Mouse (Mus musculus) heart, embryonic 14.5 days (tissue): ENCODE measurements around the gene Lyrm9. TPM values are rescaled to one million over a fixed set of nuclear protein-coding genes. Genes with fewer than 3 reads are reported as not detected.

ENCODE experiments used
- ATAC-seq: fragments of 200-750 bp; cut with Nextera tagmentation; 2 replicates; pipeline ENCODE4 v1.8.0; 2017; ENCODE audit warnings: low read depth, moderate TSS enrichment; ENCODE audit not compliant: insufficient number of reproducible peaks, insufficient read depth, low FRiP score
- H3K27ac ChIP-seq, 2 experiments: fragments of 200-500 bp in 1 of 2; fragments of 300-500 bp in 1 of 2; sonication (generic) in 1 of 2; replicated peaks in 1 of 2; 2 replicates each; pipeline ENCODE4 v1.5.1; 2012 to 2014; ENCODE audit warnings: low read depth in 2 of 2, low read length in 2 of 2, control low read depth in 1 of 2, mild to moderate bottlenecking in 1 of 2, mixed read lengths in 1 of 2; ENCODE audit not compliant: control insufficient read depth in 1 of 2, insufficient read depth in 1 of 2
- H3K27me3 ChIP-seq: fragments of 300-500 bp; sonication (generic); 2 replicates; pipeline ENCODE4 v1.6.1; 2014; ENCODE audit warnings: mild to moderate bottlenecking, low read length, control low read depth; ENCODE audit not compliant: control insufficient read depth, insufficient read depth
- H3K36me3 ChIP-seq: fragments of 300-500 bp; sonication (generic); 2 replicates; pipeline ENCODE4 v1.6.1; 2014; ENCODE audit warnings: mild to moderate bottlenecking, control low read depth, low read length, mixed read lengths; ENCODE audit not compliant: control insufficient read depth, insufficient read depth
- H3K4me1 ChIP-seq, 2 experiments: fragments of 200-500 bp in 1 of 2; fragments of 300-500 bp in 1 of 2; sonication (generic) in 1 of 2; 2 replicates each; pipeline ENCODE4 v1.6.1; 2012 to 2014; ENCODE audit warnings: low read length in 2 of 2, control low read depth in 1 of 2, mixed read lengths in 1 of 2; ENCODE audit not compliant: control insufficient read depth in 2 of 2, insufficient read depth in 2 of 2
- H3K4me2 ChIP-seq: fragments of 300-500 bp; sonication (generic); 2 replicates; pipeline ENCODE4 v1.6.1; 2014; ENCODE audit warnings: mild to moderate bottlenecking, low read length
- H3K4me3 ChIP-seq, 2 experiments: fragments of 200-500 bp in 1 of 2; fragments of 300-500 bp in 1 of 2; sonication (generic) in 1 of 2; 2 replicates each; pipeline ENCODE4 v1.5.1; 2012 to 2014; ENCODE audit warnings: low read length in 2 of 2, mild to moderate bottlenecking in 2 of 2, control low read depth in 1 of 2, low read depth in 1 of 2, moderate library complexity in 1 of 2; ENCODE audit not compliant: control insufficient read depth in 1 of 2, insufficient read depth in 1 of 2
- H3K9ac ChIP-seq: fragments of 300-500 bp; sonication (generic); 2 replicates; pipeline ENCODE4 v1.6.1; 2014; ENCODE audit warnings: mild to moderate bottlenecking, low read length
- H3K9me3 ChIP-seq: fragments of 300-500 bp; sonication (generic); 2 replicates; pipeline ENCODE4 v1.6.1; 2016; ENCODE audit warnings: low read length, control low read depth; ENCODE audit not compliant: control insufficient read depth
- WGBS: fragments of 180-500 bp; shearing (Covaris S2); extraction: QIAGEN DNeasy Blood & Tissue Kit; methylation state at CpG from one replicate; pipeline ENCODE4 v1.1.7; 2014; 5-methylcytosine and 5-hydroxymethylcytosine counted together
- polyA plus RNA-seq: library from polyadenylated mRNA; unstranded; fragments of >200 nt; fragmentation: Nextera tagmentation; extraction: Ambion mirVana; gene quantifications from 2 replicates; pipeline ENCODE4 v1.2.1, GENCODE M21; 2014

Lyrm9 gene
- polyA plus RNA-seq, 1 experiment from 2014 or later, result 41.2 TPM

GRCm38 (mm10) chr11:78840141-78840540, 13.8 kb downstream of the Lyrm9 start:
- H3K4me2 ChIP-seq, result no peak overlapping the region
- H3K4me3 ChIP-seq, result no peak overlapping the region
- H3K4me1 ChIP-seq, result peaks cover 0 to 7% of the 10 kb centered on the region in 2 experiments; a peak in 1 of 4 replicates
- 77% methylated on average over 5 of the region's 5 CpGs for WGBS
- no peak overlapping the region for H3K9ac ChIP-seq
- ATAC-seq, result no peak
- 0 out of 2 replicates have a peak, but pooled peaks cover 4% of the 10 kb centered on the region for H3K9me3 ChIP-seq
- H3K27me3 ChIP-seq, result no peaks in the 10 kb centered on the region
- peaks cover 8% of the 10 kb centered on the region; the same call in 1 of the 2 replicates for H3K36me3 ChIP-seq
- H3K27ac ChIP-seq, result no peak overlapping the region

GRCm38 (mm10) chr11:78841987-78842386, 15.6 kb downstream of the Lyrm9 start:
- no peaks in the 10 kb centered on the region for H3K4me1 ChIP-seq
- H3K36me3 ChIP-seq, result peaks cover 8% of the 10 kb centered on the region; the same call in 1 of the 2 replicates
- no peak overlapping the region for H3K4me3 ChIP-seq
- ATAC-seq, result no peak
- no peak overlapping the region for H3K4me2 ChIP-seq
- no peak overlapping the region for H3K27ac ChIP-seq
- no peaks in the 10 kb centered on the region for H3K27me3 ChIP-seq
- WGBS, result 89% methylated on average over 8 of the region's 8 CpGs
- H3K9ac ChIP-seq, result no peak overlapping the region
- H3K9me3 ChIP-seq, result 0 out of 2 replicates have a peak, but pooled peaks cover 4% of the 10 kb centered on the region

- no peak for ATAC-seq
- no peaks in the 10 kb centered on the region for H3K36me3 ChIP-seq
- 92% methylated on average over 4 of the region's 4 CpGs for WGBS
- H3K4me2 ChIP-seq, result no peak overlapping the region
- no peaks in the 10 kb centered on the region; a peak in 1 of 4 replicates for H3K4me1 ChIP-seq
- H3K9ac ChIP-seq, result no peak overlapping the region
- H3K27ac ChIP-seq, result no peak overlapping the region
- H3K4me3 ChIP-seq, result no peak overlapping the region
- H3K27me3 ChIP-seq, result no peaks in the 10 kb centered on the region
- H3K9me3 ChIP-seq, result no peaks in the 10 kb centered on the region
Observed at GRCm38 (mm10) chr11:78846620-78847019, 20.2 kb downstream of the Lyrm9 start.

GRCm38 (mm10) chr11:78847884-78848848, 21.8 kb downstream of the Lyrm9 start:
- ATAC-seq, result no peak
- Histone ChIP-seq H3K36me3 (no peaks in the 10 kb centered on the region), H3K4me2 (no peak overlapping the region), H3K4me1 (no peaks in the 10 kb centered on the region; a peak in 1 of 4 replicates), H3K27me3 (no peaks in the 10 kb centered on the region), H3K4me3 (no peak overlapping the region), H3K9ac (no peak overlapping the region), H3K9me3 (no peaks in the 10 kb centered on the region), H3K27ac (no peak overlapping the region)
- 57% methylated on average over 7 of the region's 7 CpGs for WGBS

- Histone ChIP-seq H3K4me2 (no peak overlapping the region), H3K36me3 (no peaks in the 10 kb centered on the region), H3K27me3 (no peaks in the 10 kb centered on the region), H3K4me3 (no peak overlapping the region), H3K27ac (no peak overlapping the region), H3K9me3 (no peaks in the 10 kb centered on the region), H3K4me1 (no peaks in the 10 kb centered on the region; a peak in 1 of 4 replicates), H3K9ac (no peak overlapping the region)
- 89% methylated on average over 3 of the region's 3 CpGs for WGBS
- no peak for ATAC-seq
Observed at GRCm38 (mm10) chr11:78849859-78850258, 23.5 kb downstream of the Lyrm9 start.

- no peak overlapping the region for H3K27ac ChIP-seq
- no peak for ATAC-seq
- no peak overlapping the region for H3K4me3 ChIP-seq
- H3K9me3 ChIP-seq, result no peaks in the 10 kb centered on the region
- H3K27me3 ChIP-seq, result no peaks in the 10 kb centered on the region
- no peaks in the 10 kb centered on the region for H3K36me3 ChIP-seq
- H3K4me1 ChIP-seq, result no peaks in the 10 kb centered on the region; a peak in 1 of 4 replicates
- 47% methylated on average over 9 of the region's 9 CpGs for WGBS
- H3K4me2 ChIP-seq, result no peak overlapping the region
- no peak overlapping the region for H3K9ac ChIP-seq
Observed at GRCm38 (mm10) chr11:78851216-78851870, 25.0 kb downstream of the Lyrm9 start.

GRCm38 (mm10) chr11:78851871-78852265, 25.5 kb downstream of the Lyrm9 start:
- H3K36me3 ChIP-seq, result no peaks in the 10 kb centered on the region
- no peak overlapping the region for H3K4me3 ChIP-seq
- no peak overlapping the region for H3K9ac ChIP-seq
- no peaks in the 10 kb centered on the region; a peak in 1 of 4 replicates for H3K4me1 ChIP-seq
- no peak overlapping the region for H3K4me2 ChIP-seq
- H3K9me3 ChIP-seq, result no peaks in the 10 kb centered on the region
- no peak for ATAC-seq
- 65% methylated on average over 6 of the region's 6 CpGs for WGBS
- H3K27me3 ChIP-seq, result no peaks in the 10 kb centered on the region
- no peak overlapping the region for H3K27ac ChIP-seq
